Mouse (Mus musculus) bone marrow macrophage, adult 2 months (primary cell): ENCODE measurements around the gene Ing4. TPM values are rescaled to one million over a fixed set of nuclear protein-coding genes. Genes with fewer than 3 reads are reported as not detected.
"Not testable (repeated sequence)": the region's sequence is repeated elsewhere in the genome, so short reads cannot be mapped to it uniquely, and the experiment has no call there.

Experiments
- H3K27ac ChIP-seq: 2 replicates; pipeline ENCODE4 v1.5.1; 2012; ENCODE audit warnings: low read depth, low read length; ENCODE audit not compliant: insufficient read depth
- H3K4me1 ChIP-seq: 2 replicates; pipeline ENCODE4 v1.6.1; 2012; ENCODE audit warnings: low read length; ENCODE audit not compliant: control insufficient read depth, insufficient read depth
- H3K4me3 ChIP-seq: 2 replicates; pipeline ENCODE4 v1.5.1; 2012; ENCODE audit warnings: mild to moderate bottlenecking, low read length, moderate library complexity; ENCODE audit not compliant: insufficient read depth
- CTCF ChIP-seq: IDR thresholded peaks from 2 replicates; pipeline ENCODE4 v1.5.1; 2012; ENCODE audit warnings: low read depth, mild to moderate bottlenecking, low read length, moderate library complexity
- POLR2A ChIP-seq: IDR thresholded peaks from 2 replicates; pipeline ENCODE4 v1.6.1; 2012; ENCODE audit warnings: mild to moderate bottlenecking, low read depth, low read length, borderline replicate concordance
- polyA plus RNA-seq: library from polyadenylated mRNA; stranded (reverse); fragments of >200 nt; gene quantifications from 2 replicates; pipeline ENCODE4 v1.2.4, GENCODE M21; 2012; ENCODE audit not compliant: missing spikeins, insufficient read depth, insufficient read length

The Ing4 gene
- polyA plus RNA-seq, 1 experiment: 113 TPM

GRCm38 (mm10) chr6:125038666-125039065 lies 894 bp upstream of the Ing4 start:
- TF ChIP-seq CTCF: no peak
- TF ChIP-seq POLR2A: no peak
- Histone ChIP-seq H3K4me3 (no peak overlapping the region), H3K4me1 (peaks cover 19% of the 10 kb centered on the region), H3K27ac (peak overlapping the region; percentile 48; the same call in 1 of the 2 replicates)

GRCm38 (mm10) chr6:125039131-125039530 lies 429 bp upstream of the Ing4 start:
- peak overlapping the region; percentile 48 for H3K27ac ChIP-seq
- TF ChIP-seq POLR2A (no peak), CTCF (no peak)
- H3K4me3 ChIP-seq: peak overlapping the region; percentile 84
- H3K4me1 ChIP-seq: peaks cover 19% of the 10 kb centered on the region

GRCm38 (mm10) chr6:125040221-125040620 lies 661 bp downstream of the Ing4 start:
- H3K4me1 ChIP-seq: peaks cover 19% of the 10 kb centered on the region

GRCm38 (mm10) chr6:125041047-125041446 lies 1.5 kb downstream of the Ing4 start:
- Histone ChIP-seq H3K4me1 (peaks cover 19% of the 10 kb centered on the region), H3K27ac (peak overlapping the region; percentile 90), H3K4me3 (peak overlapping the region; percentile 18; the same call in 1 of the 2 replicates)
- TF ChIP-seq POLR2A (no peak), CTCF (no peak)

More at GRCm38 (mm10) chr6:125040221-125040620, 661 bp downstream of the Ing4 start:
- H3K4me3 ChIP-seq: peak overlapping the region; percentile 84
- TF ChIP-seq CTCF (no peak), POLR2A (no peak)
- peak overlapping the region; percentile 90 for H3K27ac ChIP-seq

GRCm38 (mm10) chr6:125042081-125042480 lies 2.5 kb downstream of the Ing4 start:
- TF ChIP-seq CTCF (no peak), POLR2A (no peak)
- H3K4me1 ChIP-seq: peaks cover 19% of the 10 kb centered on the region
- H3K27ac ChIP-seq: peak overlapping the region; percentile 14
- no peak overlapping the region for H3K4me3 ChIP-seq

GRCm38 (mm10) chr6:125046691-125047090 lies 7.1 kb downstream of the Ing4 start:
- Histone ChIP-seq H3K27ac (no peak overlapping the region), H3K4me3 (no peak overlapping the region), H3K4me1 (peaks cover 8% of the 10 kb centered on the region)
- TF ChIP-seq POLR2A (no peak), CTCF (peak; percentile 74)

- H3K4me1 ChIP-seq: no peaks in the 10 kb centered on the region
- no peak within 1 kb of the TSS for H3K27ac ChIP-seq
- TF ChIP-seq POLR2A: no peak
- TF ChIP-seq CTCF: no peak
- H3K4me3 ChIP-seq: no peak within 1 kb of the TSS
Measured at GRCm38 (mm10) chr6:125049678-125050077, 10.1 kb downstream of the Ing4 start, which contains the start of gene Acrbp. Gene Acrbp, plus strand, starts transcription at chr6:125049689.

- no peak overlapping the region for H3K4me3 ChIP-seq
Measured at GRCm38 (mm10) chr6:125051237-125051636, 11.7 kb downstream of the Ing4 start.

GRCm38 (mm10) chr6:125061493-125061892 lies 21.9 kb downstream of the Ing4 start:
- H3K27ac ChIP-seq: no peak overlapping the region
- H3K4me3 ChIP-seq: no peak overlapping the region
- no peaks in the 10 kb centered on the region; the same call in 1 of the 2 replicates for H3K4me1 ChIP-seq
- no peak for TF ChIP-seq CTCF
- TF ChIP-seq POLR2A: no peak

More at GRCm38 (mm10) chr6:125051237-125051636, 11.7 kb downstream of the Ing4 start:
- no peak overlapping the region for H3K27ac ChIP-seq
- no peaks in the 10 kb centered on the region for H3K4me1 ChIP-seq
- TF ChIP-seq POLR2A: no peak
- TF ChIP-seq CTCF: peak; percentile 59

GRCm38 (mm10) chr6:125062511-125062910 lies 23.0 kb downstream of the Ing4 start:
- TF ChIP-seq CTCF (no peak), POLR2A (no peak)
- no peak overlapping the region for H3K27ac ChIP-seq
- H3K4me3 ChIP-seq: no peak overlapping the region
- peaks cover 3% of the 10 kb centered on the region for H3K4me1 ChIP-seq

- Histone ChIP-seq H3K4me1 (peaks cover 3% of the 10 kb centered on the region), H3K27ac (no peak overlapping the region), H3K4me3 (no peak overlapping the region)
- TF ChIP-seq POLR2A: no peak
- no peak for TF ChIP-seq CTCF
Measured at GRCm38 (mm10) chr6:125063906-125064305, 24.3 kb downstream of the Ing4 start.

- H3K27ac ChIP-seq, H3K4me1 ChIP-seq, H3K4me3 ChIP-seq: not testable (repeated sequence)
Measured at GRCm38 (mm10) chr6:125065223-125065622, 25.7 kb downstream of the Ing4 start.
